Mouse (Mus musculus) midbrain, embryonic 16.5 days (tissue): ENCODE data around the gene Lrrk2. TPM values are rescaled to one million over a fixed set of nuclear protein-coding genes. Genes with fewer than 3 reads are reported as not detected.

Experiments
- ATAC-seq: fragments of 200-750 bp; cut with Nextera tagmentation; 2 replicates; pipeline ENCODE4 v1.8.0; 2017; ENCODE audit warnings: moderate TSS enrichment
- H3K27ac ChIP-seq: fragments of 300-500 bp; sonication (generic); 2 replicates; pipeline ENCODE4 v1.5.1; 2014; ENCODE audit warnings: mild to moderate bottlenecking, low read length, mixed read lengths
- H3K27me3 ChIP-seq: fragments of 300-500 bp; sonication (generic); 2 replicates; pipeline ENCODE4 v1.6.1; 2014; ENCODE audit warnings: low read depth, low read length, mixed read lengths; ENCODE audit not compliant: control insufficient read depth, insufficient read depth
- H3K36me3 ChIP-seq: fragments of 300-500 bp; sonication (generic); 2 replicates; pipeline ENCODE4 v1.6.1; 2014; ENCODE audit warnings: mild to moderate bottlenecking, low read length, moderate library complexity, mixed read lengths; ENCODE audit not compliant: control insufficient read depth, insufficient read depth
- H3K4me1 ChIP-seq: fragments of 300-500 bp; sonication (generic); 2 replicates; pipeline ENCODE4 v1.6.1; 2014; ENCODE audit warnings: mild to moderate bottlenecking, low read length, mixed read lengths; ENCODE audit not compliant: control insufficient read depth, insufficient read depth
- H3K4me2 ChIP-seq: fragments of 300-500 bp; sonication (generic); 2 replicates; pipeline ENCODE4 v1.6.1; 2014; ENCODE audit warnings: mild to moderate bottlenecking, low read length, mixed read lengths
- H3K4me3 ChIP-seq: fragments of 300-500 bp; sonication (generic); 2 replicates; pipeline ENCODE4 v1.5.1; 2014; ENCODE audit warnings: low read depth, mild to moderate bottlenecking, low read length, moderate library complexity, mixed read lengths
- H3K9ac ChIP-seq: fragments of 300-500 bp; sonication (generic); 2 replicates; pipeline ENCODE4 v1.6.1; 2014; ENCODE audit warnings: low read depth, low read length, mixed read lengths
- H3K9me3 ChIP-seq: fragments of 300-500 bp; sonication (generic); replicated peaks from 2 replicates; pipeline ENCODE4 v1.6.1; 2014; ENCODE audit warnings: mild to moderate bottlenecking, low read length, mixed read lengths; ENCODE audit not compliant: control insufficient read depth, poor library complexity, severe bottlenecking
- WGBS: fragments of 180-500 bp; shearing (Covaris S2); extraction: QIAGEN DNeasy Blood & Tissue Kit; methylation state at CpG from one replicate; pipeline ENCODE4 v1.1.7; 2014; 5-methylcytosine and 5-hydroxymethylcytosine counted together
- polyA plus RNA-seq: library from polyadenylated mRNA; unstranded; fragments of >200 nt; fragmentation: Nextera tagmentation; extraction: Ambion mirVana; gene quantifications from 2 replicates; pipeline ENCODE4 v1.2.1, GENCODE M21; 2015

The Lrrk2 gene
- polyA plus RNA-seq, 1 experiment from 2014 or later: 1.5 TPM

- H3K9me3 ChIP-seq: no peaks in the 10 kb centered on the region; the same call in 1 of the 2 replicates
- H3K27me3 ChIP-seq: no peaks in the 10 kb centered on the region
- H3K4me3 ChIP-seq: no peak overlapping the region
- H3K4me1 ChIP-seq: no peaks in the 10 kb centered on the region; the same call in 1 of the 2 replicates
- no peaks in the 10 kb centered on the region for H3K36me3 ChIP-seq
- 63% methylated on average over 7 of the region's 7 CpGs for WGBS
- no peak for ATAC-seq
- no peak overlapping the region for H3K9ac ChIP-seq
- H3K27ac ChIP-seq: no peak overlapping the region
- H3K4me2 ChIP-seq: no peak overlapping the region
These were observed 29.2 kb upstream of the Lrrk2 start for GRCm38 (mm10) chr15:91643632-91644348.

- WGBS: 72% methylated on average over 3 of the region's 3 CpGs
- H3K4me1 ChIP-seq: no peaks in the 10 kb centered on the region
These were observed 22.7 kb upstream of the Lrrk2 start for GRCm38 (mm10) chr15:91650270-91650669.

GRCm38 (mm10) chr15:91651493-91651892 is 21.5 kb upstream of the Lrrk2 start:
- no peak overlapping the region for H3K4me2 ChIP-seq
- no peaks in the 10 kb centered on the region for H3K27me3 ChIP-seq
- 79% methylated on average over 7 of the region's 7 CpGs for WGBS
- H3K9me3 ChIP-seq: no peaks in the 10 kb centered on the region; the same call in 1 of the 2 replicates
- H3K4me1 ChIP-seq: no peaks in the 10 kb centered on the region
- no peak for ATAC-seq
- no peaks in the 10 kb centered on the region for H3K36me3 ChIP-seq
- H3K27ac ChIP-seq: no peak overlapping the region
- H3K9ac ChIP-seq: no peak overlapping the region
- H3K4me3 ChIP-seq: no peak overlapping the region

More at GRCm38 (mm10) chr15:91650270-91650669, 22.7 kb upstream of the Lrrk2 start:
- no peak overlapping the region for H3K9ac ChIP-seq
- H3K4me3 ChIP-seq: no peak overlapping the region
- no peak overlapping the region for H3K27ac ChIP-seq
- no peak overlapping the region for H3K4me2 ChIP-seq
- no peaks in the 10 kb centered on the region for H3K36me3 ChIP-seq
- no peaks in the 10 kb centered on the region; the same call in 1 of the 2 replicates for H3K9me3 ChIP-seq
- ATAC-seq: no peak
- no peaks in the 10 kb centered on the region for H3K27me3 ChIP-seq

- H3K4me2 ChIP-seq: no peak overlapping the region
- no peaks in the 10 kb centered on the region for H3K4me1 ChIP-seq
- H3K4me3 ChIP-seq: no peak overlapping the region
- H3K36me3 ChIP-seq: no peaks in the 10 kb centered on the region
- no peak overlapping the region for H3K9ac ChIP-seq
- no peak overlapping the region for H3K27ac ChIP-seq
- WGBS: 93% methylated on average over 6 of the region's 6 CpGs
- H3K9me3 ChIP-seq: no peaks in the 10 kb centered on the region
- no peaks in the 10 kb centered on the region for H3K27me3 ChIP-seq
- ATAC-seq: no peak
These were observed 14.7 kb upstream of the Lrrk2 start for GRCm38 (mm10) chr15:91658227-91658626.

GRCm38 (mm10) chr15:91660277-91661078 is 12.5 kb upstream of the Lrrk2 start:
- no peaks in the 10 kb centered on the region for H3K27me3 ChIP-seq
- H3K9ac ChIP-seq: no peak overlapping the region
- no peaks in the 10 kb centered on the region for H3K4me1 ChIP-seq
- 87% methylated on average over 6 of the region's 6 CpGs for WGBS
- H3K9me3 ChIP-seq: no peaks in the 10 kb centered on the region
- H3K36me3 ChIP-seq: no peaks in the 10 kb centered on the region
- no peak overlapping the region for H3K4me2 ChIP-seq
- no peak overlapping the region for H3K4me3 ChIP-seq
- ATAC-seq: no peak
- H3K27ac ChIP-seq: no peak overlapping the region

GRCm38 (mm10) chr15:91661079-91661369 is 12.0 kb upstream of the Lrrk2 start:
- WGBS: 86% methylated on average over 6 of the region's 6 CpGs
- no peaks in the 10 kb centered on the region for H3K36me3 ChIP-seq
- H3K9me3 ChIP-seq: no peaks in the 10 kb centered on the region
- ATAC-seq: no peak
- no peak overlapping the region for H3K27ac ChIP-seq
- H3K4me2 ChIP-seq: no peak overlapping the region
- H3K4me3 ChIP-seq: no peak overlapping the region
- no peaks in the 10 kb centered on the region for H3K27me3 ChIP-seq
- H3K4me1 ChIP-seq: no peaks in the 10 kb centered on the region
- H3K9ac ChIP-seq: no peak overlapping the region

- Histone ChIP-seq H3K9ac (no peak overlapping the region), H3K9me3 (no peaks in the 10 kb centered on the region), H3K27me3 (no peaks in the 10 kb centered on the region), H3K4me1 (no peaks in the 10 kb centered on the region), H3K27ac (no peak overlapping the region), H3K36me3 (no peaks in the 10 kb centered on the region), H3K4me2 (no peak overlapping the region), H3K4me3 (no peak overlapping the region)
- ATAC-seq: no peak
- 85% methylated on average over 10 of the region's 10 CpGs for WGBS
These were observed 8.3 kb upstream of the Lrrk2 start for GRCm38 (mm10) chr15:91664586-91665132.

GRCm38 (mm10) chr15:91665530-91665929 is 7.4 kb upstream of the Lrrk2 start:
- no peak for ATAC-seq
- H3K27me3 ChIP-seq: no peaks in the 10 kb centered on the region
- H3K4me2 ChIP-seq: no peak overlapping the region
- H3K27ac ChIP-seq: no peak overlapping the region
- H3K4me1 ChIP-seq: no peaks in the 10 kb centered on the region
- no peaks in the 10 kb centered on the region for H3K9me3 ChIP-seq
- no peaks in the 10 kb centered on the region for H3K36me3 ChIP-seq
- no peak overlapping the region for H3K9ac ChIP-seq
- WGBS: 90% methylated on average over 6 of the region's 6 CpGs
- H3K4me3 ChIP-seq: no peak overlapping the region

GRCm38 (mm10) chr15:91671216-91671615 is 1.8 kb upstream of the Lrrk2 start:
- Histone ChIP-seq H3K9me3 (no peaks in the 10 kb centered on the region), H3K9ac (no peak overlapping the region), H3K4me3 (no peak overlapping the region), H3K4me2 (no peak overlapping the region), H3K36me3 (no peaks in the 10 kb centered on the region), H3K27ac (no peak overlapping the region), H3K27me3 (no peaks in the 10 kb centered on the region), H3K4me1 (peaks cover 7% of the 10 kb centered on the region; the same call in 1 of the 2 replicates)
- WGBS: 92% methylated on average over 2 of the region's 2 CpGs
- no peak for ATAC-seq
